Mouse (Mus musculus): ENCODE measurements around the gene Rprd1b. TPM values are rescaled to one million over a fixed set of nuclear protein-coding genes. Genes with fewer than 3 reads are reported as not detected.

Gene Rprd1b
- 19.0 and 19.4 TPM in 2 replicates for polyA plus RNA-seq (2012; rRNA removed)

DNA sequence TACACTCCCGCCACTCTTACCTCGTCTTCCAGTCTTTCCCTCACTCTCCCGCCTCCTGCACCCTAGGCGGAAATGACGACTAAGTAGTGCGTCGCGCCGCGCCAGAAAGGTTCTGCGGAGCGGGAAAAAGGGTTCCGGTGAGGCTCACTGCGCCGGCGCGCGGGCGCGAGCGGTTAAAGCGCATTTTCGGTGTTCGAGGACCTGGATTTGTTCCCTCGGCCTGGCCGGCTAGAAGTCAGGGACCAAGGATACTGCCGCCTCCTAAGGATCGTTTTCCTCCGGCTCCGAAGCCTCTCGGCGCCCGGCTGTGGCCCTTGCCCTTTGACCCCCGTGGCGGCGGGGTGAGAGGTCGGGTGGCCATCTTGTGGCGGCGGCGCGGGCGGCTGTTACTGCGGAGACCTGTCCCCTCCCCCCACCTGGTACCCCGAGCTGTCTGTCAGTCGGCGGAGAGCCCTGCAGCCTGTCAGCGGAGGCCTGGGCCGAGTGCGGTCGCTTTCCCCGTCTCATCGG is at the start of gene Rprd1b, which contains the start of gene Tti1:
Gene Rprd1b, plus strand, starts transcription at position 144 of the 510 bp plus-strand sequence.
Gene Tti1, minus strand, starts transcription at position 80 of the 510 bp plus-strand sequence.

DNA sequence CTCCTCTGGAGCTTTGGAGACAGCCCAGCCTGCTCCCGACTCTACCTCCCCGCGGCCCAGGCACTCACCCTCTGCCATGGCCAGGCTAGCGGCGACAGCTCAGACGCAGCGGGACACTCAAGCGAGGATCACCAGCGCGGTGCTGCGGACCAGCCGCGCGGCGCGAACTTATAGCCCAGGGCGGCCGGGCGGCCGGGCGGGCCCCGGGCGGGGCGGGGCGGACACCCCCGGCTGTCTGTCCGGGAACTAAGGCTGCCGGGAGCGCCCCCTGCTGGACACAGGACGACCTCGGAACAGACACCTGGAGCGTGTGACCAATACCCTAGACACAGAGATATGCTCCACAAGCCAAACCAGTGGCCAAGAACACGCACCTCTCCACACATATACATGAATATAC is 117.9 kb downstream of the Rprd1b start, which contains the start of gene Tgm2:
Gene Tgm2, minus strand, starts transcription at position 214 of the 400 bp plus-strand sequence.

Other genes starting within 250 kb of the Rprd1b start
- 0.15 TPM in 1 of 2 replicates, not detected in the other for gene Vstm2l, start 113.8 kb upstream of the Rprd1b start, polyA plus RNA-seq (2012; rRNA removed)
- gene Tti1, start 64 bp upstream of the Rprd1b start, polyA plus RNA-seq (2012; rRNA removed), result 18.0 and 19.9 TPM in 2 replicates
- 275 and 294 TPM in 2 replicates for gene Tgm2, start 117.9 kb downstream of the Rprd1b start, polyA plus RNA-seq (2012; rRNA removed)
- gene D630003M21Rik, start 200.7 kb downstream of the Rprd1b start, polyA plus RNA-seq (2012; rRNA removed), result 7.0 and 7.1 TPM in 2 replicates
- gene Bpi, start 229.6 kb downstream of the Rprd1b start, polyA plus RNA-seq (2012; rRNA removed), result 0.21 TPM in 1 of 2 replicates, not detected in the other